Mouse (Mus musculus): ENCODE measurements at regions not wholly inside any gene's neighbourhood (a gene's known extent, or its start where the extent isn't known, plus 50 kb on each side); places are given as distances from the start of the nearest gene placed in this dataset.
A peak's percentile ranks its signal among the peaks of the same experiment; 100 is the strongest.

DNA sequence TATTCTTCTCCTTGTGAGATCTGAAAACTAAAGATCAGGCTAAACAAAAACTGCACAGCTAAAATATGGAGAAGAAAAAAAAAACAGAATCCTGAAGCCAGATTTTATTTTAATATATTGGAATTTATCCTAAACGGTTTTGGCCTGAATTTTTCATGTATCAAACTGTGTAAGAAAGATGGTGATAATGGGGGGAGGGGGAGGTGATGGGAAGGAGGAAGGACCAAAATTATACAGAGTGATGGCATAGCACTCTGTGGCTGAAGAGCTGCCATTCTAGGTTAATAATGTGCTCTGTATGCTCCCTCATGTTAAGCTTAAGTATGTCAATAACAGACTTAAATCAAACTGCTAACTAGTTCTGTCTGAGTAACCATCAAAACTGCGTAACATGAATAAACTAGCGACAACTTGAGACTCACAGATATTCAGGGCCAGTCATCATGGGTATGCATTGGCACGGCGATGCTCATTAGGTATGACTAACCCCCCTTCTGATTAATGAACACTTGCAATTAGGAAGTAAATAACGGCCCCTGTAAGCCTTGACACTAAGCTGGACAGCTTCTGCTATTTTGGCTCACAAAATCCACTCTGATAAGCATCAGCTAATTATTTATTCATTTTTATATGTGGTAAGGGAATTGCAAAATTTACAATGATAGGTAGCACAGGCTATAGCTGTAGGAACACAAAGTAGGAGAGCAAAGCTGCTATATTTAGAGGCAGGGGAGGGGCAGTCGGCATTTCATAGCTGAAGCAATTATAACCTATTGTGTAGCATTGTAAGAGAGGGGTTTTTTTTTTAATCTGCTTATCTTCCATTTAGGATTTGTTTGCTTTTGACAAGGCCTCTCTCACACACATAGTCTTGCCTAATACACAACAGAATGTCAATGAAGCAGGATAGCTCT, 150.9 kb upstream of the Kirrel3 start:
- Histone ChIP-seq H3K36me3 (ENCODE audit: insufficient read depth, low read length) (no peaks in the 10 kb centered on the region), H3K27ac (ENCODE audit: low read depth, low read length) (no peak overlapping the region), H3K9ac (replicated peaks; ENCODE audit: low read length, poor library complexity, severe bottlenecking) (no peak overlapping the region), H3K27me3 (ENCODE audit: insufficient read depth, low read length) (no peaks in the 10 kb centered on the region), H3K4me2 (ENCODE audit: low read depth, low read length, poor library complexity, severe bottlenecking) (no peak overlapping the region), H3K9me3 (ENCODE audit: low read length) (no peaks in the 10 kb centered on the region), H3K4me3 (ENCODE audit: low read depth, low read length) (no peak overlapping the region), H3K4me1 (ENCODE audit: insufficient read depth, low read length) (no peaks in the 10 kb centered on the region)
- DNase-seq (ENCODE audit: low spot score), result no peak
- no peak for TF ChIP-seq CTCF (IDR thresholded peaks at IDR 0.05)
- 60% methylated on average over 7 of the region's 7 CpGs for WGBS
- no peak for ATAC-seq (ENCODE audit: low FRiP score)

- Histone ChIP-seq H3K9ac (replicated peaks; ENCODE audit: low read length, poor library complexity, severe bottlenecking) (no peak overlapping the region), H3K36me3 (ENCODE audit: insufficient read depth, low read length) (no peaks in the 10 kb centered on the region), H3K4me3 (ENCODE audit: low read depth, low read length) (no peak overlapping the region), H3K4me2 (ENCODE audit: low read depth, low read length, poor library complexity, severe bottlenecking) (no peak overlapping the region), H3K4me1 (ENCODE audit: insufficient read depth, low read length) (no peaks in the 10 kb centered on the region), H3K27ac (ENCODE audit: low read depth, low read length) (no peak overlapping the region), H3K9me3 (ENCODE audit: low read length) (no peaks in the 10 kb centered on the region), H3K27me3 (ENCODE audit: insufficient read depth, low read length) (no peaks in the 10 kb centered on the region)
- DNase-seq (ENCODE audit: low spot score), result no peak
- no peak for TF ChIP-seq CTCF (IDR thresholded peaks at IDR 0.05)
- ATAC-seq (ENCODE audit: low FRiP score), result no peak
- WGBS, result 63% methylated on average over 2 of the region's 2 CpGs
Measured at GRCm38 (mm10) chr9:34348442-34348841, 137.3 kb upstream of the Kirrel3 start.

GRCm38 (mm10) chr9:34349997-34350396, 135.7 kb upstream of the Kirrel3 start:
- no peaks in the 10 kb centered on the region for H3K9me3 ChIP-seq (ENCODE audit: low read length)
- no peaks in the 10 kb centered on the region for H3K36me3 ChIP-seq (ENCODE audit: insufficient read depth, low read length)
- ATAC-seq (ENCODE audit: low FRiP score), result no peak
- no peak overlapping the region for H3K27ac ChIP-seq (ENCODE audit: low read depth, low read length)
- DNase-seq (ENCODE audit: low spot score), result no peak
- H3K27me3 ChIP-seq (ENCODE audit: insufficient read depth, low read length), result no peaks in the 10 kb centered on the region
- no peak overlapping the region for H3K9ac ChIP-seq (replicated peaks; ENCODE audit: low read length, poor library complexity, severe bottlenecking)
- TF ChIP-seq CTCF (IDR thresholded peaks at IDR 0.05), result no peak
- no peak overlapping the region for H3K4me3 ChIP-seq (ENCODE audit: low read depth, low read length)
- H3K4me1 ChIP-seq (ENCODE audit: insufficient read depth, low read length), result no peaks in the 10 kb centered on the region
- H3K4me2 ChIP-seq (ENCODE audit: low read depth, low read length, poor library complexity, severe bottlenecking), result no peak overlapping the region
- WGBS, result 90% methylated on average over 3 of the region's 3 CpGs

DNA sequence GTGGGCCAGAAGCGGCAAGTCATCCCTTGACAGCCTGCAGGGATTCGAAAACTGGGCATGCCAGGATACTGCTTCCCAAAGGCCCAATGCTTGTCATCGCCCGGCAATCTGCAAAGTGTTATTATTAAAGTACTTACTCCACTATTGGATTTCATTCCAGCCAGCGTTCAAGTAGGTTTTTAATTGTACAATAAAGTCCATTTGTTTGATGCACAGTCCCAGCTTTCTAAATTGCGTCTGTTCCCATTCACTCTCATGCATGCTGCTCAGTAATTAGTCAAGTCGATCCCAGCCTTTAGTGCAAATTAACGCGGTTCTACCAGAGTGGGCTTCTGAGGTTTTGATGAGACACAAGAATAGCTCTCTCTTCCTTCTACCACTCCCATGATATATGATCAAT, 131.9 kb upstream of the Kirrel3 start:
- WGBS, result 86% methylated on average over 9 of the region's 9 CpGs
- no peaks in the 10 kb centered on the region for H3K36me3 ChIP-seq (ENCODE audit: insufficient read depth, low read length)
- peak; percentile 15 for DNase-seq (ENCODE audit: low spot score)
- no peak overlapping the region for H3K9ac ChIP-seq (replicated peaks; ENCODE audit: low read length, poor library complexity, severe bottlenecking)
- no peak overlapping the region for H3K4me2 ChIP-seq (ENCODE audit: low read depth, low read length, poor library complexity, severe bottlenecking)
- H3K27ac ChIP-seq (ENCODE audit: low read depth, low read length), result no peak overlapping the region
- no peaks in the 10 kb centered on the region for H3K27me3 ChIP-seq (ENCODE audit: insufficient read depth, low read length)
- TF ChIP-seq CTCF (IDR thresholded peaks at IDR 0.05), result no peak
- no peak for ATAC-seq (ENCODE audit: low FRiP score)
- no peaks in the 10 kb centered on the region for H3K9me3 ChIP-seq (ENCODE audit: low read length)
- H3K4me1 ChIP-seq (ENCODE audit: insufficient read depth, low read length), result no peaks in the 10 kb centered on the region
- H3K4me3 ChIP-seq (ENCODE audit: low read depth, low read length), result no peak overlapping the region

GRCm38 (mm10) chr9:34354723-34355316, 130.9 kb upstream of the Kirrel3 start:
- H3K27ac ChIP-seq (ENCODE audit: low read depth, low read length), result no peak overlapping the region

More at GRCm38 (mm10) chr9:34354723-34355316, 130.9 kb upstream of the Kirrel3 start:
- no peak overlapping the region for H3K4me2 ChIP-seq (ENCODE audit: low read depth, low read length, poor library complexity, severe bottlenecking)
- H3K9ac ChIP-seq (replicated peaks; ENCODE audit: low read length, poor library complexity, severe bottlenecking), result no peak overlapping the region
- 83% methylated on average over 6 of the region's 6 CpGs for WGBS
- H3K27me3 ChIP-seq (ENCODE audit: insufficient read depth, low read length), result no peaks in the 10 kb centered on the region
- no peak for DNase-seq (ENCODE audit: low spot score)
- no peaks in the 10 kb centered on the region for H3K4me1 ChIP-seq (ENCODE audit: insufficient read depth, low read length)
- H3K36me3 ChIP-seq (ENCODE audit: insufficient read depth, low read length), result no peaks in the 10 kb centered on the region
- no peak overlapping the region for H3K4me3 ChIP-seq (ENCODE audit: low read depth, low read length)
- ATAC-seq (ENCODE audit: low FRiP score), result no peak
- TF ChIP-seq CTCF (IDR thresholded peaks at IDR 0.05), result no peak
- H3K9me3 ChIP-seq (ENCODE audit: low read length), result no peaks in the 10 kb centered on the region
